Mouse (Mus musculus) testis, adult 2 months (tissue): ENCODE measurements around the gene Etv3.

Experiments
- CTCF ChIP-seq: fragments of 200-500 bp; IDR thresholded peaks from 2 replicates; pipeline ENCODE4 v1.5.1; 2012; ENCODE audit warnings: low read depth, mild to moderate bottlenecking, inconsistent platforms, low read length, moderate library complexity; ENCODE audit not compliant: control insufficient read depth, insufficient read depth, insufficient replicate concordance
- POLR2A ChIP-seq: fragments of 200-500 bp; IDR thresholded peaks from 2 replicates; pipeline ENCODE4 v1.6.1; 2012; ENCODE audit warnings: low read depth, mild to moderate bottlenecking, inconsistent platforms, low read length, moderate library complexity; ENCODE audit not compliant: control insufficient read depth

DNA sequence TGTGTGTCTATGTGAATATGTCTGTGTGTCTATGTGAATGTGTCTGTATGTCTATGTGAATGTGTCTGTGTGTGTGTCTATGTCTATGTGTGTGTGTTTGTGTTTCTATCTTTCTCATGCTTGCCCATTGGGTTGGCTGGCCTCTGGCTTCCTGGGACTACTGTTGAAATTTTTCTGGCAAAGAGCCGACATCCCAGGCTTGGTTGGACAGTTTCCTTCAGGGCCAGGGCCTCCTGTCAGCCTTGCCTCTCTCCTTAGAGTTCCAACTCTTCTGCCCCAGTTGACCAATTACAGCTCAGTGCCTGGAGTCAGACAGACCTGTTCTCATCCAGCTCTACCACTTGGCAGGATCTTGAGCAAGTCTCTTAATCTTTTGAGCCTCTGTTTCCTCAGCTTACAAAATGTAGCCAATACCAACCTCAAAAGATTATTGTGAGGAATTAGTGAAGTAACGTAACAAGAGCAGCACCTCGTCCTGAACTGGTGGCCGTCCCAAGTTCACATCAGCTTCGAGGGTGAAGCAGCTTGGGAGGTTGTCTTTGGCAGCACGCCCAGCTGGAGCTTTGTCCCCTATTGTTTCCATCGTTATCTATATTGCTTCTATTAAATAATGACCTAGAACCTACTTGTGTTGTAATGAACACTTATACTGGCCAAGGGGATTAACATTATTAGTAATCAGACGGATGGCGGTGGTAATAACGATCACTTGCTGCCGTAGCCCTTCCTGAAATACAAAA lies 28.2 kb downstream of the Etv3 start:
- TF ChIP-seq CTCF: no peak
- TF ChIP-seq POLR2A: no peak
